Mouse (Mus musculus) T-helper 2 cell (primary cell): ENCODE data around the gene Hyou1.
"Not testable (repeated sequence)": the region's sequence is repeated elsewhere in the genome, so short reads cannot be mapped to it uniquely, and the experiment has no call there.

Source experiments
- in situ Hi-C: fragments of 300-600 bp; cut with MboI, MseI; formaldehyde crosslinking; loops from one replicate; pipeline ENCODE4 v1.15.1; 2025; ENCODE audit warnings: high pct_unique_total_duplicates

The Hyou1 gene

GRCm38 (mm10) chr9:44401081-44401480, 21.8 kb downstream of the Hyou1 start:
- in situ Hi-C loops = no loop called here

- in situ Hi-C loops = no loop called here
Observed at GRCm38 (mm10) chr9:44405011-44405410, 25.7 kb downstream of the Hyou1 start.

- in situ Hi-C loops = no loop called here
Observed at GRCm38 (mm10) chr9:44406906-44407751, 27.8 kb downstream of the Hyou1 start, which contains the start of the genes Rps25 and Trappc4. TSS of gene Rps25 (plus strand) at chr9:44407139. TSS of gene Trappc4 (minus strand) at chr9:44407600.

- in situ Hi-C loops = no loop called here
Observed at GRCm38 (mm10) chr9:44407752-44408097, 28.4 kb downstream of the Hyou1 start.

- in situ Hi-C loops = not testable (repeated sequence)
Observed at GRCm38 (mm10) chr9:44408693-44409092, 29.4 kb downstream of the Hyou1 start.

- in situ Hi-C loops = no loop called here
Observed at GRCm38 (mm10) chr9:44410647-44411336, 31.5 kb downstream of the Hyou1 start.

GRCm38 (mm10) chr9:44411601-44412130, 32.4 kb downstream of the Hyou1 start:
- in situ Hi-C loops = no loop called here

- in situ Hi-C loops = no loop called here
Observed at GRCm38 (mm10) chr9:44412306-44412705, 33.0 kb downstream of the Hyou1 start.

GRCm38 (mm10) chr9:44412781-44413180, 33.5 kb downstream of the Hyou1 start:
- in situ Hi-C loops = no loop called here

GRCm38 (mm10) chr9:44417156-44417891, 38.0 kb downstream of the Hyou1 start:
- in situ Hi-C loops = no loop called here

GRCm38 (mm10) chr9:44417892-44418363, 38.6 kb downstream of the Hyou1 start:
- in situ Hi-C loops = no loop called here

GRCm38 (mm10) chr9:44418519-44419385, 39.5 kb downstream of the Hyou1 start, which contains the start of gene Ccdc84:
TSS of gene Ccdc84 (minus strand) at chr9:44418569.
- in situ Hi-C loops = no loop called here

- in situ Hi-C loops = not testable (repeated sequence)
Observed at GRCm38 (mm10) chr9:44419730-44420129, 40.4 kb downstream of the Hyou1 start.

GRCm38 (mm10) chr9:44420280-44420898, 41.1 kb downstream of the Hyou1 start:
- in situ Hi-C loops = no loop called here

- in situ Hi-C loops = no loop called here
Observed at GRCm38 (mm10) chr9:44423576-44423975, 44.3 kb downstream of the Hyou1 start.

- in situ Hi-C loops = no loop called here
Observed at GRCm38 (mm10) chr9:44432577-44433185, 53.4 kb downstream of the Hyou1 start.

- in situ Hi-C loops = no loop called here
Observed at GRCm38 (mm10) chr9:44435747-44436146, 56.5 kb downstream of the Hyou1 start.

- in situ Hi-C loops = no loop called here
Observed at GRCm38 (mm10) chr9:44440961-44441360, 61.7 kb downstream of the Hyou1 start, which contains the start of gene Foxr1. TSS of gene Foxr1 (minus strand) at chr9:44441136.
